Mouse (Mus musculus) MEL (cell line): ENCODE measurements around the gene Tlr12. TPM values are rescaled to one million over a fixed set of nuclear protein-coding genes. Genes with fewer than 3 reads are reported as not detected.

Source experiments
- DNase-seq: peaks from one replicate; pipeline ENCODE4 v3.0.0; 2011; ENCODE audit warnings: low read depth, low spot score
- H3K27ac ChIP-seq: 2 replicates; pipeline ENCODE4 v1.5.1; 2012; ENCODE audit warnings: low read depth, mild to moderate bottlenecking, control low read depth, low read length, moderate library complexity; ENCODE audit not compliant: control insufficient read depth
- H3K27me3 ChIP-seq, 2 experiments: fragments of 150-350 bp in 1 of 2; sonication (generic) in 1 of 2; 2 replicates each; pipeline ENCODE4 v1.6.1; 2012; ENCODE audit warnings: low read length in 2 of 2, mild to moderate bottlenecking in 2 of 2, improper control_type of control experiment in 1 of 2, moderate library complexity in 1 of 2; ENCODE audit not compliant: insufficient read depth in 2 of 2, control insufficient read depth in 1 of 2
- H3K36me3 ChIP-seq, 2 experiments: 2 replicates each; pipeline ENCODE4 v1.6.1; 2012 to 2014; ENCODE audit warnings: low read length in 2 of 2, improper control_type of control experiment in 1 of 2, inconsistent platforms in 1 of 2, mild to moderate bottlenecking in 1 of 2; ENCODE audit not compliant: insufficient read depth in 2 of 2, control insufficient read depth in 1 of 2
- H3K4me1 ChIP-seq, 2 experiments: fragments of 150-350 bp in 1 of 2; sonication (generic) in 1 of 2; 2 replicates each; pipeline ENCODE4 v1.6.1; 2012; ENCODE audit warnings: low read length in 2 of 2, improper control_type of control experiment in 1 of 2, mild to moderate bottlenecking in 1 of 2; ENCODE audit not compliant: insufficient read depth in 2 of 2, control insufficient read depth in 1 of 2
- H3K4me3 ChIP-seq, 2 experiments: fragments of 150-350 bp in 1 of 2; sonication (generic) in 1 of 2; 2 replicates each; pipeline ENCODE4 v1.5.1; 2012; ENCODE audit warnings: low read depth in 2 of 2, low read length in 2 of 2, mild to moderate bottlenecking in 2 of 2, moderate library complexity in 2 of 2, control low read depth in 1 of 2, improper control_type of control experiment in 1 of 2; ENCODE audit not compliant: control insufficient read depth in 1 of 2, insufficient read depth in 1 of 2
- H3K79me2 ChIP-seq: 2 replicates; pipeline ENCODE4 v1.6.1; 2012; ENCODE audit warnings: mild to moderate bottlenecking, low read length, moderate library complexity; ENCODE audit not compliant: control insufficient read depth, poor library complexity, insufficient read depth
- H3K9ac ChIP-seq: 2 replicates; pipeline ENCODE4 v1.6.1; 2012; ENCODE audit warnings: low read depth, mild to moderate bottlenecking, control low read depth, low read length, moderate library complexity; ENCODE audit not compliant: control insufficient read depth, poor library complexity, severe bottlenecking
- H3K9me3 ChIP-seq: fragments of 150-350 bp; sonication (generic); replicated peaks from 2 replicates; pipeline ENCODE4 v1.6.1; 2012; ENCODE audit warnings: mild to moderate bottlenecking, low read length, improper control_type of control experiment, moderate library complexity; ENCODE audit not compliant: insufficient read depth
- BHLHE40 ChIP-seq: IDR thresholded peaks from 2 replicates; pipeline ENCODE4 v1.6.1; 2012; ENCODE audit warnings: low read depth, mild to moderate bottlenecking, inconsistent platforms, low read length, improper control_type of control experiment, borderline replicate concordance
- CTCF ChIP-seq, 3 experiments: IDR thresholded peaks in 2 of 3; conservative IDR thresholded peaks in 1 of 3; 2 replicates each; pipeline ENCODE4 v1.5.1; 2011 to 2012; ENCODE audit warnings: low read length in 3 of 3, low read depth in 2 of 3, mild to moderate bottlenecking in 2 of 3, improper control_type of control experiment in 1 of 3, inconsistent platforms in 1 of 3, mixed read lengths in 1 of 3, moderate library complexity in 1 of 3; ENCODE audit not compliant: control insufficient read depth in 1 of 3, insufficient read depth in 1 of 3, poor library complexity in 1 of 3, severe bottlenecking in 1 of 3
- EP300 ChIP-seq, 2 experiments: IDR thresholded peaks; 2 replicates each; pipeline ENCODE4 v1.6.1; 2011; ENCODE audit warnings: improper control_type of control experiment in 2 of 2, low read length in 2 of 2, low read depth in 1 of 2, mild to moderate bottlenecking in 1 of 2
- GABPA ChIP-seq: IDR thresholded peaks from 2 replicates; pipeline ENCODE4 v1.6.1; 2012; ENCODE audit warnings: low read depth, mild to moderate bottlenecking, inconsistent platforms, low read length, improper control_type of control experiment, moderate library complexity
- MAX ChIP-seq: IDR thresholded peaks from 2 replicates; pipeline ENCODE4 v1.6.1; 2011; ENCODE audit warnings: low read length, improper control_type of control experiment
- MEF2A ChIP-seq: IDR thresholded peaks from 2 replicates; pipeline ENCODE4 v1.6.1; 2014; ENCODE audit warnings: low read depth, mild to moderate bottlenecking, inconsistent platforms, low read length, improper control_type of control experiment; ENCODE audit not compliant: poor library complexity, insufficient replicate concordance, severe bottlenecking; ENCODE audit errors: extremely low read depth
- MXI1 ChIP-seq: IDR thresholded peaks from 2 replicates; pipeline ENCODE4 v1.6.1; 2011; ENCODE audit warnings: mild to moderate bottlenecking, low read depth, low read length, improper control_type of control experiment
- MYB ChIP-seq: IDR thresholded peaks from 2 replicates; pipeline ENCODE4 v1.6.1; 2011; ENCODE audit warnings: mild to moderate bottlenecking, low read depth, low read length, improper control_type of control experiment
- POLR2AphosphoS2 ChIP-seq: IDR thresholded peaks from 2 replicates; pipeline ENCODE4 v1.6.1; 2011; ENCODE audit warnings: low read length, improper control_type of control experiment
- USF2 ChIP-seq, 2 experiments: IDR thresholded peaks; 2 replicates each; pipeline ENCODE4 v1.6.1; 2011 to 2012; ENCODE audit warnings: improper control_type of control experiment in 2 of 2, low read length in 2 of 2, borderline replicate concordance in 1 of 2, inconsistent platforms in 1 of 2, low read depth in 1 of 2, mild to moderate bottlenecking in 1 of 2; ENCODE audit not compliant: insufficient read depth in 1 of 2
- ZNF384 ChIP-seq: IDR thresholded peaks from 2 replicates; pipeline ENCODE4 v1.6.1; 2012; ENCODE audit warnings: low read depth, mild to moderate bottlenecking, inconsistent platforms, low read length, improper control_type of control experiment
- polyA plus RNA-seq, 2 experiments: library from polyadenylated mRNA; stranded (reverse) in 1 of 2; unstranded in 1 of 2; fragments of >175 nt in 1 of 2; fragments of >200 nt in 1 of 2; gene quantifications; 2 replicates each; pipeline versions ENCODE4 v1.2.1 to v1.2.4; 2012; ENCODE audit warnings: low replicate concordance in 2 of 2, low read depth in 1 of 2; ENCODE audit not compliant: insufficient read length in 2 of 2, insufficient read depth in 1 of 2, missing spikeins in 1 of 2
- total RNA-seq: library from RNA; depleted of rRNA; stranded (reverse); fragments of 300-350 nt; gene quantifications from 2 replicates; pipeline ENCODE4 v1.2.3, GENCODE M21; 2012

Tlr12 gene
- total and polyA plus RNA-seq, 3 experiments, result not detected

- no peak for TF ChIP-seq MXI1
- TF ChIP-seq POLR2AphosphoS2, result no peak
- no peak for TF ChIP-seq EP300 (IDR thresholded peaks at IDR 0.05; ENCODE audit: low read depth in 1 of 2, low read length in 2 of 2)
- TF ChIP-seq GABPA, result no peak
- no peak for TF ChIP-seq MAX
- TF ChIP-seq, all 39 proteins: peak for 0
- no peaks in the 10 kb centered on the region for H3K27me3 ChIP-seq
- H3K79me2 ChIP-seq, result no peaks in the 10 kb centered on the region
- H3K9me3 ChIP-seq, result no peaks in the 10 kb centered on the region
- no peaks in the 10 kb centered on the region for H3K36me3 ChIP-seq
- no peaks in the 10 kb centered on the region; a peak in 1 of 4 replicates for H3K4me1 ChIP-seq
- no peak overlapping the region for H3K27ac ChIP-seq
- no peak overlapping the region for H3K4me3 ChIP-seq
- no peak overlapping the region for H3K9ac ChIP-seq
- DNase-seq, result no peak
Measured at GRCm38 (mm10) chr4:128620572-128620971, 2.2 kb upstream of the Tlr12 start.

- TF ChIP-seq ZNF384, result no peak
- TF ChIP-seq MEF2A, result no peak
- TF ChIP-seq MYB, result no peak
- TF ChIP-seq MXI1, result no peak
- H3K79me2 ChIP-seq, result no peaks in the 10 kb centered on the region
- no peaks in the 10 kb centered on the region for H3K9me3 ChIP-seq
- DNase-seq, result no peak
- H3K27ac ChIP-seq, result no peak overlapping the region
- no peaks in the 10 kb centered on the region for H3K27me3 ChIP-seq
- H3K36me3 ChIP-seq, result no peaks in the 10 kb centered on the region
- no peak overlapping the region for H3K4me3 ChIP-seq
- no peaks in the 10 kb centered on the region; a peak in 1 of 4 replicates for H3K4me1 ChIP-seq
- H3K9ac ChIP-seq, result no peak overlapping the region
Measured at GRCm38 (mm10) chr4:128618963-128619362, 544 bp upstream of the Tlr12 start.

GRCm38 (mm10) chr4:128617363-128618120, 877 bp downstream of the Tlr12 start:
- no peak overlapping the region for H3K27ac ChIP-seq
- H3K27me3 ChIP-seq, result no peaks in the 10 kb centered on the region
- no peaks in the 10 kb centered on the region for H3K79me2 ChIP-seq
- H3K4me1 ChIP-seq, result no peaks in the 10 kb centered on the region; a peak in 1 of 4 replicates
- TF ChIP-seq CTCF (IDR thresholded peaks at IDR 0.05 in 2 of 3, conservative IDR thresholded peaks at IDR 0.05 in 1 of 3; ENCODE audit: control insufficient read depth in 1 of 3, insufficient read depth in 1 of 3, low read depth in 2 of 3, low read length in 3 of 3, poor library complexity in 1 of 3, severe bottlenecking in 1 of 3), result no peak
- no peak for TF ChIP-seq BHLHE40
- no peak for TF ChIP-seq USF2 (IDR thresholded peaks at IDR 0.05; ENCODE audit: borderline replicate concordance in 1 of 2, insufficient read depth in 1 of 2, low read depth in 1 of 2, low read length in 2 of 2)
- TF ChIP-seq, all 39 proteins: peak for 0
- H3K9ac ChIP-seq, result no peak overlapping the region
- H3K9me3 ChIP-seq, result no peaks in the 10 kb centered on the region
- H3K4me3 ChIP-seq, result no peak overlapping the region
- DNase-seq, result no peak
- H3K36me3 ChIP-seq, result no peaks in the 10 kb centered on the region
